Mouse (Mus musculus): ENCODE data around the gene Arl6ip1. TPM values are rescaled to one million over a fixed set of nuclear protein-coding genes. Genes with fewer than 3 reads are reported as not detected.

The Arl6ip1 gene
- total RNA-seq, 1 experiment from 2014 or later, result 295 TPM

Other genes starting within 250 kb of the Arl6ip1 start
- gene Rps15a, start 13.5 kb downstream of the Arl6ip1 start, total RNA-seq (2017), result 793 and 882 TPM in 2 replicates
- 61.4 and 70.0 TPM in 2 replicates for gene Smg1, start 114.0 kb upstream of the Arl6ip1 start, total RNA-seq (2017)